Mouse (Mus musculus) embryonic facial prominence, embryonic 10.5 days (tissue): ENCODE data around the gene Sh3gl2. TPM values are rescaled to one million over a fixed set of nuclear protein-coding genes. Genes with fewer than 3 reads are reported as not detected.

Experiments used
- DNase-seq: peaks from one replicate; pipeline ENCODE4 v3.0.0-alpha.2; 2017; ENCODE audit warnings: low spot score
- H3K27ac ChIP-seq: fragments of 300-500 bp; sonication (generic); replicated peaks from 2 replicates; pipeline ENCODE4 v1.5.1; 2016; ENCODE audit warnings: mild to moderate bottlenecking
- H3K27me3 ChIP-seq: fragments of 300-500 bp; sonication (generic); replicated peaks from 2 replicates; pipeline ENCODE4 v1.6.1; 2016; ENCODE audit warnings: low read depth, mild to moderate bottlenecking; ENCODE audit not compliant: poor library complexity, severe bottlenecking
- H3K36me3 ChIP-seq: fragments of 300-500 bp; sonication (generic); replicated peaks from 2 replicates; pipeline ENCODE4 v1.6.1; 2016; ENCODE audit warnings: mild to moderate bottlenecking, moderate library complexity
- H3K4me1 ChIP-seq: fragments of 300-500 bp; sonication (generic); 2 replicates; pipeline ENCODE4 v1.6.1; 2016
- H3K4me3 ChIP-seq: fragments of 300-500 bp; sonication (generic); 2 replicates; pipeline ENCODE4 v1.5.1; 2016; ENCODE audit warnings: mild to moderate bottlenecking, moderate library complexity
- H3K9me3 ChIP-seq: fragments of 300-500 bp; sonication (generic); 2 replicates; pipeline ENCODE4 v1.6.1; 2016; ENCODE audit warnings: mild to moderate bottlenecking
- WGBS: fragments of 180-500 bp; shearing (Covaris S2); methylation state at CpG from one replicate; pipeline ENCODE4 v1.1.7; 2016; 5-methylcytosine and 5-hydroxymethylcytosine counted together
- polyA plus RNA-seq: library from polyadenylated mRNA; unstranded; fragments of >200 nt; fragmentation: Nextera tagmentation; extraction: Ambion mirVana; gene quantifications from 2 replicates; pipeline ENCODE4 v1.2.1, GENCODE M21; 2016

Gene Sh3gl2
- 3.0 and 3.1 TPM in 2 replicates for polyA plus RNA-seq

DNA sequence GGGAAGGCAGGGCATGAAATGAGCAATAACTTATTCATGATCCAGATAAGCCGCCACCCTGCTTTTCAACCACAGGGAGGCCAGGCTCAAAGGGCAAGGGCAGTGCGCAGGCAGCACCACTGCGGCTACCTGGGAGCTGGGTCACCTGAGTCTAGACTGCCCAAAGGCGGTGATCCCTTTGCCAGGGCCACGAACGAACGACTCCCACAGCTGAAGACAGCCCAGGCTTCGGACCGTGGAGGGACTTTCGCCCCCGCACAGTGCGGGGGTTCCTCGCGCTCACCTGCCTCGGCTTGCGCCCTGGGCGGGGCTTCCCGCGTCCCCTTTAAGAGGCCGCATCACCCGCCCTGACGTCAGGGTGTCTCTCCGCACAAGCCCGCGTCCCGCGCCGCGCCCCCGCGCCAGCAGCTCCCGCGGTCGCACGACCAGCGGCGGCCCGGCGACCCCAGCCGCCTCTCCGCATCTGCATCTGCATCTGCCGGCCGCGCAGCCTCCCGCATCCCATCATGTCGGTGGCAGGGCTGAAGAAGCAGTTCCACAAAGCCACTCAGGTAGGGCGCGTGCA is at the start of gene Sh3gl2:
Gene Sh3gl2, plus strand, starts transcription at position 56 of the 565 bp plus-strand sequence.
- WGBS = under 1% methylated on average over 48 of the region's 48 CpGs
- DNase-seq = peak; percentile 65
- Histone ChIP-seq H3K36me3 (no peaks in the 10 kb centered on the region), H3K27me3 (peaks cover 66% of the 10 kb centered on the region), H3K9me3 (no peaks in the 10 kb centered on the region), H3K4me3 (peak within 1 kb of the TSS; percentile 82), H3K4me1 (peaks cover 13% of the 10 kb centered on the region; the same call in 1 of the 2 replicates), H3K27ac (peak within 1 kb of the TSS; percentile 75)

DNA sequence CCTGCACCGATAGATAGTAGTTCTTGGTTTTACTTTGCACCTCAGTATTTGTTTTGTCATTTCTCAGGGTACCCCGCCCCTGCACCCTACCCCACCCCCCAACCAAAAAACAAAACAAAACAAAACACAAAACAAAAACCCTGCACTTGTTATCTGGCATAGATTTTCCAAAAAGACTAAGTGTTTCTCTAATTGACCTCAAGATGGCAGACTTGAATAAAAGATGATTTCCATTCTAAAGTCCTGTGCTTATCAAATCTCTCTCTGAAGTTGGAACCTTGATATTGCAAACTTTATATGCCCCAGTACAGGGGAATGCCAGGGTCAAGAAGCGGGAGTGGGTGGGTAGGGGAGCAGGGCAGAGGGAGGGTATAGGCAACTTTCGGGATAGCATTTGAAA is 43.8 kb upstream of the Sh3gl2 start:
- H3K9me3 ChIP-seq = no peaks in the 10 kb centered on the region
- H3K4me3 ChIP-seq = no peak overlapping the region
- H3K4me1 ChIP-seq = 0 out of 2 replicates have a peak, but pooled peaks cover 2% of the 10 kb centered on the region
- no peak overlapping the region for H3K27ac ChIP-seq
- WGBS = 62% methylated on average over 4 of the region's 4 CpGs
- no peak for DNase-seq
- H3K36me3 ChIP-seq = no peaks in the 10 kb centered on the region
- peaks cover 7% of the 10 kb centered on the region; the same call in 1 of the 2 replicates for H3K27me3 ChIP-seq

DNA sequence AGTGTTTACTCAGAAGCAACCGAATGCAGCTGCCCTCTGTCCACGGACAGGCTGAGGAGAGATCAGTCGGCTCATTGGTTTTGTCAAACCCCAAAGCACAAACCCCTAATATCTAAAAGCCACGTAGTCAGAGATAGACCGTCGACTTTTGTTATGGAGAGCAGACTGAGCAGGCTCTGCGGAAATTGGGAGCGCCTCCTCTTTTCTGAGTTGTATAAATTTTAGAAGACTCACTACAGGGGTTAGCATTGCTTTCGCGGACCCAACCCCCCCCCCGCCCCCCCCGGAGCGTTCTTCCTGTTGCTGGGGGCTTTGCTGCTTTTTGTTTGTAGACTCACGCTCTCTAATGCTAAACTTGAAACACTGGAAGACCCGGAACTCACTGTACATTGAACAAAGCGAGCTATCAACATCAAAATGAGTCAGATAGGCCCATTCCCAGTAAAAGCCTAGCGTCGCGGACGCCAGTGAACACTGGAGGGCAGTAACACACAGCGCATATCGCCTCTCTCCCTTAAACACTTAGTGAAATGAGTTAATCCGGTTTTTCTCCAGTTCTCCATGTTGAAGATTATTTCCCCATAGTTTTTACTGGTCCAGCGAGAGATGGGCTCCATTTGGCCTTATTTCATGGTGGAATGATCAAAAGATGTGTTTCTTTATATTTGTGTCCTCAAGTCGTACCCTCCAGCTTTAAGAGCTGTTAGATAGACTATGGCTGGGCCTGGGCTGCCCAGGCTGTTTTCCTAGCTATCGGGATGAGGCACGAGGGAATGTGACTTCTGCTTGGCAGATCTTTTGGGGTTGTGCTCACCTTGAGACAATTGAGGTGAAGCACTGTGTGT is 42.2 kb upstream of the Sh3gl2 start:
- Histone ChIP-seq H3K27ac (peak overlapping the region; percentile 30; the same call in 1 of the 2 replicates), H3K27me3 (peaks cover 7% of the 10 kb centered on the region; the same call in 1 of the 2 replicates), H3K4me3 (peak overlapping the region; percentile 25; the same call in 1 of the 2 replicates), H3K36me3 (no peaks in the 10 kb centered on the region), H3K4me1 (0 out of 2 replicates have a peak, but pooled peaks cover 2% of the 10 kb centered on the region), H3K9me3 (no peaks in the 10 kb centered on the region)
- DNase-seq = peak; percentile 73
- 28% methylated on average over 27 of the region's 27 CpGs for WGBS

GRCm38 (mm10) chr4:85163313-85163615 is 41.7 kb upstream of the Sh3gl2 start:
- no peak overlapping the region for H3K27ac ChIP-seq
- no peak overlapping the region for H3K4me3 ChIP-seq
- H3K36me3 ChIP-seq = no peaks in the 10 kb centered on the region
- 0 out of 2 replicates have a peak, but pooled peaks cover 2% of the 10 kb centered on the region for H3K4me1 ChIP-seq
- 86% methylated on average over 2 of the region's 2 CpGs for WGBS
- no peaks in the 10 kb centered on the region for H3K9me3 ChIP-seq
- peaks cover 7% of the 10 kb centered on the region; the same call in 1 of the 2 replicates for H3K27me3 ChIP-seq
- no peak for DNase-seq

DNA sequence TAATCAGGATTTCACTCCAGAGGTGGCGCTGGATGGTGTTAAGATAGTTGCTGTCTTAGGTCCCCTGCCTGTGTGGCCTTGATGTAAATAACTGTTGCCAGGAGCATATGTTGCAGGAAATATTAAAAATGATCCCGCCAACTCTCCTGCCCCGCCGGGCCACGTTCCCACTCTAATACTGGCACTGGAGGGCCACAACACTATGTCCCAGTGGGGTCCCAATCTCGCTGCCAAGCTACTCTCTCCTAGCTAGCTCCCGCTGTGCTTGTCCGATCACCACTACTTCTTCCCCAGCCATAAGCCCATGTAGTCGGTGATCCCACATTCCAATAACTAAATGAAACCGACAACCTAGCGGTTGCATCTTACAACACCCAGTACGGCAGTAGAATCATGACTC is 36.9 kb upstream of the Sh3gl2 start:
- Histone ChIP-seq H3K4me1 (no peaks in the 10 kb centered on the region), H3K9me3 (no peaks in the 10 kb centered on the region), H3K27ac (no peak overlapping the region), H3K4me3 (no peak overlapping the region), H3K27me3 (no peaks in the 10 kb centered on the region), H3K36me3 (no peaks in the 10 kb centered on the region)
- 93% methylated on average over 12 of the region's 12 CpGs for WGBS
- no peak for DNase-seq

DNA sequence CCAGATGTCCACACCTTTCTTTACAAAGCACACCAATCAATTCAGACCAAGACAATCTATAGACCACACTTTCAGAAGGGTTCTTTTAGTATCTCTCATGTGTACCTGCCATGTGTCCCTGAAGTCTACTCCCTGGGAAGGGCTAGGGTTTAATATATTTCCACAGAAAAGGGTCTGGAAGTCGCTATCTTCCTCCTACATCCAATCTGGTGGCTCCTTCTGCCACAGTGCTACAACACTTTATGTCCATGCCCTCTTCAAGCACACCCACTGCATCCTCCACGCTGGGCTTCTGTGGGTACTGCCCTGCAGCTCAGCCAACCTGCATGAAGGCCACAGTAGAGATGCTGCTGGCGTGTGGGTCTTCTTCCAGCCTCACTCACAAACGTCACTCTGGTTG is 29.5 kb upstream of the Sh3gl2 start:
- no peak overlapping the region for H3K27ac ChIP-seq
- 86% methylated on average over 4 of the region's 4 CpGs for WGBS
- no peaks in the 10 kb centered on the region for H3K27me3 ChIP-seq

DNA sequence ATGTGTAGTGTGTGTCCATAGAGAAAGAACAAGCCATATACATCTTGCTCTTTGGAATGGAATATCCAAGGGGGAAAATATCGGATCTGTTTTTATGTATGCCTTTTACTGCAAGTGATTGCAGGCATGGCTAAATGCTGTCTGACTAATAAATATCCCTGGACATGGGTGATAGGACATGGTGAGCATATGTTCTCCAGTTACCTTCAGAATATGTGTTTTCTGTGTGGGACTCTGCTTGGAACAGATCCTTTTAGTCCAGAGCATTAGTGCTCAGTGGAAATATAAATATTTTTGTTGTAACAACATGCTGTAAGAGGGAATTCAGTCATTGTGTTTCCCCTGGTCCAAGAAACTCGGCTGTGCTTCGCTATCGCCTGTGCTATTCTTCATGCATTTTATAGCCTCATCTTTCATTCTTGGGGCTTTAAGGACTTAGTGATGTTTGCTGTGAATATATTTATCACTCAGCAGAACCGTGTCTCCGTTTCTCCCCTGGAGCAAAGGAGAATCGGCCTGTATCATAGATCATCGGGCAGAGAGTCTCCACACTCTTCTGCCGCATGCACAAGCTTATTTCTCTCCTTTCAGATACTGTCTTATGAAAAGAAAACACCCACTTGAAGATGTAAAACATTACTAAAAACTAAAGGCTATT is 26.4 kb upstream of the Sh3gl2 start:
- no peaks in the 10 kb centered on the region for H3K9me3 ChIP-seq
- H3K27me3 ChIP-seq = no peaks in the 10 kb centered on the region
- DNase-seq = no peak
- no peaks in the 10 kb centered on the region for H3K4me1 ChIP-seq
- 88% methylated on average over 9 of the region's 9 CpGs for WGBS
- H3K36me3 ChIP-seq = no peaks in the 10 kb centered on the region
- no peak overlapping the region for H3K4me3 ChIP-seq
- H3K27ac ChIP-seq = no peak overlapping the region

More for the DNA sequence above, 29.5 kb upstream of the Sh3gl2 start:
- H3K4me3 ChIP-seq = no peak overlapping the region
- no peaks in the 10 kb centered on the region for H3K9me3 ChIP-seq
- no peak for DNase-seq
- H3K4me1 ChIP-seq = no peaks in the 10 kb centered on the region
- H3K36me3 ChIP-seq = no peaks in the 10 kb centered on the region

- no peaks in the 10 kb centered on the region for H3K36me3 ChIP-seq
- WGBS = 52% methylated on average over 4 of the region's 4 CpGs
- no peaks in the 10 kb centered on the region for H3K9me3 ChIP-seq
- no peak for DNase-seq
- H3K27me3 ChIP-seq = no peaks in the 10 kb centered on the region
- no peaks in the 10 kb centered on the region for H3K4me1 ChIP-seq
- no peak overlapping the region for H3K4me3 ChIP-seq
- H3K27ac ChIP-seq = no peak overlapping the region
Measured at GRCm38 (mm10) chr4:85186011-85186410, 18.9 kb upstream of the Sh3gl2 start.

DNA sequence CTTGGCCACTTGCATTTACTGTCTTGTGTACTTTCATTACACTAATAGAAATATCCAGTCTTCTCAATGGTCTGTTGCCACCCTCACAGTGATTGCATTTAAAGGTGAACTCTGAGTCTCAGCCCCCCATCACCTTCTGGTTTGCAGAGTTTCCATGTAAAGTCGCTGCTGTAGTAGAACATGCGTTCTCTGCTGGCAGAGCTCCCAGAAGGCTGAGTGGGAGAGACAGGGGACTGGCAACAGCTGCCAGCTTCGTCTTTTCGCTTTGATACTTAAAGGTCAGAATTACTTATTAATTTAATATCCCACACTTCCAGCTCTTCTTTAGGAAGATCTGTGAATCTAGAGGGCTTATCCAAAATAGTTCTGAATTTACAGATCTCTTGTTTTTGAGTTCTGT is 8.7 kb upstream of the Sh3gl2 start:
- Histone ChIP-seq H3K36me3 (no peaks in the 10 kb centered on the region), H3K9me3 (no peaks in the 10 kb centered on the region), H3K27me3 (no peaks in the 10 kb centered on the region), H3K4me1 (no peaks in the 10 kb centered on the region), H3K27ac (no peak overlapping the region), H3K4me3 (no peak overlapping the region)
- WGBS = 88% methylated on average over 4 of the region's 4 CpGs
- no peak for DNase-seq

DNA sequence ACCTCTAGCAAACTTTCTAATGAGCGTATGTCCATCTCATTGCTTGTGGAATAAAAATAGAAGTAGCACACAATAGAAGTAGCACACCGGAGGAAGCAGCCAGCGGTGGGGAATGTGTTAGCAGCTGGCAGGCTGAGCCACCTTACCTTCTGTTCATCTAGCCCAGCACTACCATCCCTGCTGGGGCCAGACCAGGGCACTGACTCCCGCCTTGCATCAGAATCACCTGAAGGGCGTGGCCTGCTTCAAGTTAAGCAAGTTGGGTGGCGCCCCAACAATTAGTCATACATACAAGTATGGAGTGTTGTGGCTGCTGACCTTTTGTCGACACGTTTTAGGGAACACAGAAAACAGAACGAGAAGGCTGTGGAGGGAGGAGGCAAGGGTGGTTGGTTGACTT is 6.5 kb upstream of the Sh3gl2 start:
- no peaks in the 10 kb centered on the region for H3K4me1 ChIP-seq
- no peak overlapping the region for H3K27ac ChIP-seq
- 84% methylated on average over 9 of the region's 9 CpGs for WGBS

GRCm38 (mm10) chr4:85202582-85202981 is 2.3 kb upstream of the Sh3gl2 start:
- no peaks in the 10 kb centered on the region for H3K9me3 ChIP-seq
- H3K4me1 ChIP-seq = peaks cover 13% of the 10 kb centered on the region; the same call in 1 of the 2 replicates
- 64% methylated on average over 7 of the region's 7 CpGs for WGBS
- H3K36me3 ChIP-seq = no peaks in the 10 kb centered on the region
- no peak overlapping the region for H3K4me3 ChIP-seq
- H3K27me3 ChIP-seq = peaks cover 57% of the 10 kb centered on the region
- no peak overlapping the region for H3K27ac ChIP-seq
- no peak for DNase-seq

More for the DNA sequence above, 6.5 kb upstream of the Sh3gl2 start:
- no peak for DNase-seq
- no peaks in the 10 kb centered on the region for H3K36me3 ChIP-seq
- peaks cover 16% of the 10 kb centered on the region for H3K27me3 ChIP-seq
- no peak overlapping the region for H3K4me3 ChIP-seq
- H3K9me3 ChIP-seq = no peaks in the 10 kb centered on the region

DNA sequence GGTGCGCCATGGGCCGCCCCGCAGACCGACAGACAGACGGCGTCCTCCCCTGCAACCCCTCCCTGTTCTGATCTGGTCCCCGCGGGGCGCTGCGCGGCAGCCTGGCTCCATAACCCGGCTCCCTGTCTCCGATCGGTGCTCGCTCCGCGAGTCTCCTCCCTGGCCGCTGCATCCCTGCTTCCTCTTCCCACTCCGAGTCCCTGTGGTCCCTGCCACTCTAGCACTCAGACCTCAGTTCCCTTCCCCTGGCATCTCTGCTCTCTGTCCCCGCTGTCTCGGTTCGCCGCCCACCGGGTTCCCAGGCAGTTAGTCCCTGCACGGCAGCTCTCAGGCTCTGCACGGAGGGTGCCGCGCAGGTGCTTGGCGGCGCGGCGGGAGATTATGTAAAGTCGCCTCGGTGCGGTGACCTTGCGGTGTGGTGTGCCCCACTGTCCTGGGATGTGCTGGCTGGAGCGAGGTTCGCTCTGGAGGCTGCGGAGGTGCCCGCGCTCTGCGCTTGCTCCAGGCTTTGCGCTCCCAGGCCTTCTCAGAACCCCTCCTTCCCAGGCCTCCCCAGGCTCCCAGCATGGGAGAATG is 798 bp downstream of the Sh3gl2 start:
- Histone ChIP-seq H3K9me3 (no peaks in the 10 kb centered on the region), H3K27ac (peak overlapping the region; percentile 75), H3K4me3 (peak overlapping the region; percentile 82), H3K4me1 (peaks cover 13% of the 10 kb centered on the region; the same call in 1 of the 2 replicates), H3K36me3 (no peaks in the 10 kb centered on the region), H3K27me3 (peaks cover 66% of the 10 kb centered on the region)
- WGBS = under 1% methylated on average over 43 of the region's 43 CpGs
- DNase-seq = peak; percentile 70
